Mouse (Mus musculus): ENCODE measurements around the gene Ormdl1. TPM values are rescaled to one million over a fixed set of nuclear protein-coding genes. Genes with fewer than 3 reads are reported as not detected.
"Not testable (repeated sequence)": the region's sequence is repeated elsewhere in the genome, so short reads cannot be mapped to it uniquely, and the experiment has no call there.

Gene Ormdl1
- total and polyA plus RNA-seq, 3 experiments: 6.3 to 14.3 (median 13.2) TPM

- Histone ChIP-seq H3K4me1 (ENCODE audit: control insufficient read depth, insufficient read depth, low read length) (no peaks in the 10 kb centered on the region), H3K27ac (no peak overlapping the region), H3K4me3 (no peak overlapping the region), H3K36me3 (ENCODE audit: control insufficient read depth, insufficient read depth, low read length) (peaks cover 2% of the 10 kb centered on the region; the same call in 1 of the 2 replicates), H3K27me3 (ENCODE audit: control insufficient read depth, insufficient read depth, low read length) (no peaks in the 10 kb centered on the region), H3K9ac (ENCODE audit: low read depth, low read length) (no peak overlapping the region), H3K79me2 (replicated peaks; ENCODE audit: control insufficient read depth, insufficient read depth, low read length) (no peaks in the 10 kb centered on the region)
- intact Hi-C loops (cut with DNase I): no loop called here
- DNase-seq: no peak
- TF ChIP-seq EP300 (IDR thresholded peaks at IDR 0.05; ENCODE audit: insufficient read depth, low read depth, low read length) (no peak), CTCF (IDR thresholded peaks at IDR 0.05) (no peak), POLR2A (IDR thresholded peaks at IDR 0.05; ENCODE audit: insufficient read depth, low read depth, low read length) (no peak)
- WGBS: 64% methylated on average over 5 of the region's 5 CpGs
Measured at GRCm38 (mm10) chr1:53324827-53325494, 28.1 kb downstream of the Ormdl1 start.

DNA sequence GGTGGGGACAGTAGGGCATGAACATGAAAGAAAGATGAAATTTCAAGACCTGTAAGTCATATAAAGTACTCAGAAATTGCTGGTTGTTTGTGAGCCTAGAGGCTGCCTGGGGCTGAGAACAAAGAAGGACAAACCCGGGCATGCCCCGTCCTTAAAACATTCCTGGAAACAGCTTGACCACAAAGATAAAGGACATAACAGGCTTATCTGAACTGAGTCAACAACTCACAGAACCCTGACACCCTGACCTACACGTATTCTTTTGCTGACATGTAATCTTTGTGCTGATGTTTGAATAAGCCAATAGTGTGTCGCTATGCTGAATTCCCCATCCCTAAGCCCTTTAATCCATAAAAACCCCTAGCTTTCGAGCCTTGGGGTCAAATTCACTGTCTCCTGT is 36.6 kb downstream of the Ormdl1 start:
- H3K79me2 ChIP-seq (replicated peaks; ENCODE audit: control insufficient read depth, insufficient read depth, low read length); H3K27ac ChIP-seq; intact Hi-C loops (cut with DNase I); DNase-seq; H3K36me3 ChIP-seq (ENCODE audit: control insufficient read depth, insufficient read depth, low read length); H3K9ac ChIP-seq (ENCODE audit: low read depth, low read length); H3K4me1 ChIP-seq (ENCODE audit: control insufficient read depth, insufficient read depth, low read length); H3K4me3 ChIP-seq; H3K27me3 ChIP-seq (ENCODE audit: control insufficient read depth, insufficient read depth, low read length): not testable (repeated sequence)
- 36% methylated on average over 5 of the region's 5 CpGs for WGBS

GRCm38 (mm10) chr1:53335465-53335864 is 38.6 kb downstream of the Ormdl1 start:
- Histone ChIP-seq H3K36me3 (ENCODE audit: control insufficient read depth, insufficient read depth, low read length) (no peaks in the 10 kb centered on the region), H3K27ac (no peak overlapping the region), H3K27me3 (ENCODE audit: control insufficient read depth, insufficient read depth, low read length) (no peaks in the 10 kb centered on the region), H3K9ac (ENCODE audit: low read depth, low read length) (no peak overlapping the region), H3K4me1 (ENCODE audit: control insufficient read depth, insufficient read depth, low read length) (no peaks in the 10 kb centered on the region), H3K79me2 (replicated peaks; ENCODE audit: control insufficient read depth, insufficient read depth, low read length) (no peaks in the 10 kb centered on the region), H3K4me3 (no peak overlapping the region)
- DNase-seq: no peak
- intact Hi-C loops (cut with DNase I): no loop called here
- TF ChIP-seq CTCF (IDR thresholded peaks at IDR 0.05) (no peak), POLR2A (IDR thresholded peaks at IDR 0.05; ENCODE audit: insufficient read depth, low read depth, low read length) (no peak), EP300 (IDR thresholded peaks at IDR 0.05; ENCODE audit: insufficient read depth, low read depth, low read length) (no peak)

GRCm38 (mm10) chr1:53337403-53337802 is 40.5 kb downstream of the Ormdl1 start:
- H3K79me2 ChIP-seq (replicated peaks; ENCODE audit: control insufficient read depth, insufficient read depth, low read length); intact Hi-C loops (cut with DNase I); H3K27ac ChIP-seq; H3K9ac ChIP-seq (ENCODE audit: low read depth, low read length); H3K4me3 ChIP-seq; DNase-seq; H3K27me3 ChIP-seq (ENCODE audit: control insufficient read depth, insufficient read depth, low read length); H3K36me3 ChIP-seq (ENCODE audit: control insufficient read depth, insufficient read depth, low read length); H3K4me1 ChIP-seq (ENCODE audit: control insufficient read depth, insufficient read depth, low read length): not testable (repeated sequence)
- WGBS: 69% methylated on average over 2 of the region's 2 CpGs

DNA sequence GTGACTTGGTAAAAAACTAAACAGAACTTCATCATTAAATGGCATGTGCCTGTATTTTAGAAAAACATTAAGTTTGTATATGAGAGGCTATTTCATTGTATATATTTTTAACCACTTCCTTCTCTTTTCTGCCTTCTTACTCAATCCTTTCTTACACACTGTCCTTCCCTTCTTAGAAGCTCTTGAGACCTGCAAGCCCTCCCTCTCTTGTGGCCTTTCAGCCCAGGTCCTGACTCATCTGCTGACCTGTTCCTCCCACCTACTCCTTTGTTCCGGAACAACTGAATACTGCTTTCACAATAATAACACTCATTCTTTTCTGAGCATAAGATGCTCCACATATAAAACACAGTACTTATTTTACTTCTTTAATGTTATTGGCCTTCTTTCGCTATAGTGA is 44.2 kb downstream of the Ormdl1 start:
- H3K4me1 ChIP-seq (ENCODE audit: control insufficient read depth, insufficient read depth, low read length): no peaks in the 10 kb centered on the region
- H3K4me3 ChIP-seq: no peak overlapping the region
- 99% methylated on average over 2 of the region's 2 CpGs for whole genome bisulfite sequencing
- H3K36me3 ChIP-seq (ENCODE audit: control insufficient read depth, insufficient read depth, low read length): peaks cover under 1% of the 10 kb centered on the region; the same call in 1 of the 2 replicates
- DNase-seq: no peak
- no peak for TF ChIP-seq CTCF (IDR thresholded peaks at IDR 0.05)
- no peak for TF ChIP-seq EP300 (IDR thresholded peaks at IDR 0.05; ENCODE audit: insufficient read depth, low read depth, low read length)
- TF ChIP-seq POLR2A (IDR thresholded peaks at IDR 0.05; ENCODE audit: insufficient read depth, low read depth, low read length): no peak
- no peaks in the 10 kb centered on the region for H3K27me3 ChIP-seq (ENCODE audit: control insufficient read depth, insufficient read depth, low read length)
- no peaks in the 10 kb centered on the region for H3K79me2 ChIP-seq (replicated peaks; ENCODE audit: control insufficient read depth, insufficient read depth, low read length)
- no peak overlapping the region for H3K9ac ChIP-seq (ENCODE audit: low read depth, low read length)
- H3K27ac ChIP-seq: no peak overlapping the region
- intact Hi-C loops (cut with DNase I): no loop called here

DNA sequence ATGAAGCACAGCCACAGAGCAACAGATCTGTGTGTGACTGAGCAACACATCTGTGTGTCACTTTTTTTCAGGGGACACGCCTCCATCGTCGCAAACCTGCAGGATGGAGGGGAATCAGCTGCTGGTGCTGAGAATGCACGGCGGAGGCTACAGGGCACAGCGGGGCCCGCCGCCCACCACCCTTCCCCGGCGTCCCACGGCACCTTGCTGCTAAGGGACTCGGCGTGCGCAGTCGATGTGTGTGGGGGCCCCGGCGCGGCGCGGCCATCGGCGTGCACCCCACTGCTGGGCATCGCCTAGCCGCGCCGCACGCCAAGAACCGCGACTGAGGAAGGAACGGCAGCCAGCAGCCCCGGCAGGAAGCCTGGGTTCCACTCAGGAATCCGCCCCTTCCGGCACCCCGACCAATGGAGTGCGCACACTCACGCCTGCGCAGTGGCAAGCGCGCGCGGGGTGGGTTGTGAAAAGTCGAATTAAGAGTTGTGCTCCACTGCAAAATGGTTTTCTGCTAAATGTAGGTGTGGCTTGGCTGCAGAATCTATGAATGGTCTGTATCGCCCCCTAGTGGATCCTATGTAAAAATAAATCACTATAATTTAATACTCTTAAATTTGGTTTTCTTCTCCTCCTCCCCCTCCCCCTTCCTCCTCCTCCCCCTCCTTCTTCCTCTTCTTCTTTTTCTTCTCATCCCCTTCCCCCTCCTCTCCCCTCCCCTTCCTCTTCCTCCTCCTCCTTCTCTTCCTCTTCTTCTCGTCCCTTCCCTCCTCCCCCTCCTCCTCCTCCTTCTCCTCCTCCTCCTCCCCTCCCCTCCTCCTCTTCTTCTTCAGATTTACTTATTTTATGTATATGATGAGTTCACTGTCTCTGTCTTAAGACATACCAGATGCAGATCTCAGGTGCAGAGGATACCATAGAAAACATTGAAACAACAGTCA is 55.7 kb downstream of the Ormdl1 start, which contains the start of the genes Asdurf, Gm28551 and Asnsd1:
Gene Asdurf (minus strand): TSS at position 293 of the 935 bp plus-strand sequence.
Gene Gm28551 (minus strand): TSS at position 341 of the 935 bp plus-strand sequence.
Gene Asnsd1 (minus strand): TSS at position 426 of the 935 bp plus-strand sequence.
- Histone ChIP-seq H3K9ac (ENCODE audit: low read depth, low read length) (peak within 1 kb of the TSS; percentile 94), H3K4me1 (ENCODE audit: control insufficient read depth, insufficient read depth, low read length) (peaks cover 3% of the 10 kb centered on the region), H3K4me3 (peak within 1 kb of the TSS; percentile 94), H3K27me3 (ENCODE audit: control insufficient read depth, insufficient read depth, low read length) (no peaks in the 10 kb centered on the region), H3K79me2 (replicated peaks; ENCODE audit: control insufficient read depth, insufficient read depth, low read length) (no peaks in the 10 kb centered on the region), H3K36me3 (ENCODE audit: control insufficient read depth, insufficient read depth, low read length) (peaks cover 3% of the 10 kb centered on the region), H3K27ac (peak within 1 kb of the TSS; percentile 85)
- WGBS: 1% methylated on average over 36 of the region's 44 CpGs
- intact Hi-C loops (cut with DNase I): loop anchor here (2.0 to 10.0 kb wide), 4 partner anchors 40 to 708 kb away; partner anchors contain the start of genes Gm28778, Ormdl1, Osgepl1 and Pms1
- DNase-seq: peak; percentile 98 to 99
- 0 out of 2 replicates have a peak, but pooled peaks have one; percentile 30 for TF ChIP-seq EP300 (IDR thresholded peaks at IDR 0.05; ENCODE audit: insufficient read depth, low read depth, low read length)
- peak; percentile 79 for TF ChIP-seq CTCF (IDR thresholded peaks at IDR 0.05)
- peak; percentile 78 for TF ChIP-seq POLR2A (IDR thresholded peaks at IDR 0.05; ENCODE audit: insufficient read depth, low read depth, low read length)

Data from heart, adult 2 months (tissue).